Mouse (Mus musculus): ENCODE data around the gene Kdm1b. TPM values are rescaled to one million over a fixed set of nuclear protein-coding genes. Genes with fewer than 3 reads are reported as not detected.

Gene Kdm1b
- total RNA-seq, 2 experiments from 2014 or later, result 7.5 to 9.8 TPM

GRCm38 (mm10) chr13:47040061-47040460 is 3.2 kb upstream of the Kdm1b start:
- no peak for TF ChIP-seq CTCF (conservative IDR thresholded peaks at IDR 0.05)

GRCm38 (mm10) chr13:47042024-47042633 is 1.2 kb upstream of the Kdm1b start:
- DNase-seq (ENCODE audit: low spot score in 2 of 2), result no peak
- peak; percentile 38 for TF ChIP-seq CTCF (conservative IDR thresholded peaks at IDR 0.05)
- Histone ChIP-seq H3K4me3 (peak overlapping the region; percentile 86; the same call in 1 of the 2 replicates), H3K27ac (no peak overlapping the region)

More at GRCm38 (mm10) chr13:47040061-47040460, 3.2 kb upstream of the Kdm1b start:
- no peak for DNase-seq (ENCODE audit: low spot score in 2 of 2)
- Histone ChIP-seq H3K4me3 (no peak overlapping the region), H3K27ac (no peak overlapping the region)

DNA sequence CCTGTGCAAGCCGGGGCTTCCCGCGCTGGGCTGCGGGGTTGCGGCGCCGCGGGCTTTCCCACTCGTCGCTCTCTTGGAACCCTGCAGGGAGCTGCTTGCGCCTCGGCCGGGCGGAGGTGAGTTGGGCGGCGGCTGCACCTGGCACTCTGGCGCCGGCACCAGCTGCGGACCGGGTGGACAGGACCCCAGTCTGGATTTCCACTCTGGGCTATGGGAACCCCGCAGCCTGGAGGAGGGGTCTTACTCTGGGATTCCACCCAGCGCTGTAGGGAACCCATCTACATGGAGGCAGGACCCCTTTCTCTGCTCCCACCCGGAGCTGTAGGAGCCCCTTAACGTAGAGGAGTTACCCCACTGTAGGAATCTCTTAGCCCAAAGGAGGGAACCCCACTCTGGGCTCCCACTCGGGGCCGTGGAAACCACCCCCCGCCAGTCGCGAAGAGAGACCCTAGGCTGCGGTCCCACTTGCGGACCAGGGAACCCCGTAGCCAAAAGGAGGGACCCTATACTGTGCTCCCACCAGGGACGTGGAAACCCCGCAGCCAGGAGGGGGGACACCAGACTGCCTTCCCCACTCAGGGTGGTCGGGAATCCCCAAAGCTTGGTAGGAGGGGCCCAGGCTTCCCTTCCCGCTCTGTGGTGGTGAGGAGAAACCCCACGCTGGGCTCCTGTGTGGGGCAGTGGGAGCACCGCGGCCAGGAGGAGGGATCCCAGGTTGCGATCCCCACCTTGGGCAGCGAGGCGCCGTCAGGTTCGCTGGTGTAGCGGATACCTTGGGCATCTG is 726 bp downstream of the Kdm1b start:
- no peak for TF ChIP-seq CTCF (conservative IDR thresholded peaks at IDR 0.05)
- H3K4me3 ChIP-seq, result peak overlapping the region; percentile 86
- peak overlapping the region; percentile 73 for H3K27ac ChIP-seq
- peak in 1 of 2 experiments; percentile 11 for DNase-seq (ENCODE audit: low spot score in 2 of 2)

GRCm38 (mm10) chr13:47044617-47044947 is 1.3 kb downstream of the Kdm1b start, which contains the start of gene Tpmt:
Tpmt (minus strand) TSS chr13:47044737.
- peak within 1 kb of the TSS; percentile 73 for H3K27ac ChIP-seq
- DNase-seq (ENCODE audit: low spot score in 2 of 2), result no peak
- peak within 1 kb of the TSS; percentile 86 for H3K4me3 ChIP-seq
- no peak for TF ChIP-seq CTCF (conservative IDR thresholded peaks at IDR 0.05)

- DNase-seq (ENCODE audit: low spot score in 2 of 2), result no peak
- H3K27ac ChIP-seq, result no peak overlapping the region
- no peak for TF ChIP-seq CTCF (conservative IDR thresholded peaks at IDR 0.05)
- no peak overlapping the region for H3K4me3 ChIP-seq
These were observed 4.7 kb downstream of the Kdm1b start for GRCm38 (mm10) chr13:47047996-47048395.

DNA sequence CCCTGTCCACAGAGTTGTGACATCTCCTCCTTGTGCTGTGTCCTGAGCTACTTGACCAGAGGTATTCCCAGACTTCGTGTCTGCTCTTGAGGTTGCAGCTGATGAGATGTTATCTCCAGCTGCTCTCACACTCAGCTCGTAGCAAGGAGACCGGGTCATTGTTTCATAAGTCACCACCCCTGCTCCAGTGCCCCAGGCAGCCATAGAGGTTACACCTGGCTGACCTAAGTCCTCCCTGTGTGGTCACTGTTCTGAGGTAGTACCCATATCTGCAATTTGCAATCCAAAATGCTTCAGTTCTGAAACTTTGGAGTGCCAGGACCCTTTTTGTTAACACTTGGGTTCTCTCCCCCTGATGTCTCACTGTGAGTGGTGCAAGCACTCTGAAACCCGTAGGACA is 6.7 kb downstream of the Kdm1b start:
- DNase-seq (ENCODE audit: low spot score in 2 of 2), result no peak
- TF ChIP-seq CTCF (conservative IDR thresholded peaks at IDR 0.05), result no peak
- Histone ChIP-seq H3K4me3 (no peak overlapping the region), H3K27ac (no peak overlapping the region)

GRCm38 (mm10) chr13:47053971-47054370 is 10.7 kb downstream of the Kdm1b start:
- no peak overlapping the region for H3K4me3 ChIP-seq
- no peak for TF ChIP-seq CTCF (conservative IDR thresholded peaks at IDR 0.05)
- no peak overlapping the region for H3K27ac ChIP-seq
- DNase-seq (ENCODE audit: low spot score in 2 of 2), result no peak

DNA sequence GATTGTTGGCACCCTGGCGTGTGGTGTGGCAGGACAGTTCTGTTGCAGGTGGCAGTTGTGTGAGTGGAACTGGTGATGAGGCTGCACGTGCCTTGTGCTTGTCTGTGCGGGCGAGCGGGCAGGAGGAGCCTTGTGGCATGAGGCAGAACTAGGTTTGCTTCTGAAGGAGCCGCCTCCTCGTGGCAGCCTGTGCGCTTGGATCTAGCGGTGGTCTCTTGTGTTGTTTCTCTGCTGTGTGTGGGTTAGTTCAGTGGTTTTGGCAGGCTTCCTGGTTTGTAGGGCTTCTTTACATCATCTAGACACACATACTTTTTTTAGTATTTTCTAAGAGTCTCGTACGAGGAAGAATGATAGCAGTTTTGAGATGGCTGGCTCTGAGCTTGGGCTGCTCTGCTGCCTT is 12.8 kb downstream of the Kdm1b start:
- no peak overlapping the region for H3K4me3 ChIP-seq
- no peak for TF ChIP-seq CTCF (conservative IDR thresholded peaks at IDR 0.05)
- DNase-seq (ENCODE audit: low spot score in 2 of 2), result peak in 1 of 2 experiments; percentile 32
- no peak overlapping the region for H3K27ac ChIP-seq

DNA sequence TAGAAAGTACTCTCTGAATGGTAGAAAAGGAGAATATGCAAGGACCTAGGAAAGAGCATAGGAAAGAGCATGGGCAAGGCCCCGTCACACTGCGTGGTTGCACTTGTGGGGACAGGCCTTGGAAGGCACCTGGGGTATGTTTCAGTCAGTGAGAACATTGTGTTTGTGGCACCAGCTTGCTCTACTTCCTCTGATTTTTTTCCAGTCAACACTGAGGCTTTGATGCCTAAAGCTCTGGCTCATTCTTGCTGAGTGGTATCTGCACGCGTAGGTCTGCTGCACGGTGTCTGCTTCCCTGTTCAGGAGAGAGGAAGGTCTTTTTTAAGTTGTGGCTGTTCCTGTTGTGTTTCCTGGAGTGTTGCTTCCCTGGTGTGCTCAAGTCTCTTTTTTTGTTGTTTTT is 13.5 kb downstream of the Kdm1b start:
- no peak overlapping the region for H3K4me3 ChIP-seq
- no peak for TF ChIP-seq CTCF (conservative IDR thresholded peaks at IDR 0.05)
- no peak for DNase-seq (ENCODE audit: low spot score in 2 of 2)
- H3K27ac ChIP-seq, result no peak overlapping the region

DNA sequence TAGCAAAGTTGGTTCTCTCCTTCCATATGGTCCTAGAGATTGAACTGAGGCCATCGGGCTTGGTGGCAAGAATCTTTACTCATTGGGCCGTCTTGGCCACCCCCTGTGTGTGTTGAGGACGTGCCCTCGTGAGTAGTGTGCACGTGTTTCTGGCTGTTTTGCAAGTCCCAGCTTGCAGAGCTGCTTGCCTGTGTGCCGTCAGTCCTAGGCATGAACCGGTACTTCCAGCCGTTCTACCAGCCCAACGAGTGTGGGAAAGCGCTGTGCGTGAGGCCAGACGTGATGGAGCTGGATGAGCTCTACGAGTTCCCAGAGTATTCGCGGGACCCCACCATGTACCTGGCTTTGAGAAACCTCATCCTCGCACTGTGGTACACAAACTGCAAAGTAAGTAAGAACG is 19.5 kb downstream of the Kdm1b start:
- Histone ChIP-seq H3K27ac (no peak overlapping the region), H3K4me3 (no peak overlapping the region)
- no peak for DNase-seq (ENCODE audit: low spot score in 2 of 2)
- no peak for TF ChIP-seq CTCF (conservative IDR thresholded peaks at IDR 0.05)

- no peak for TF ChIP-seq CTCF (conservative IDR thresholded peaks at IDR 0.05)
- no peak overlapping the region for H3K4me3 ChIP-seq
- DNase-seq (ENCODE audit: low spot score in 2 of 2), result no peak
- H3K27ac ChIP-seq, result no peak overlapping the region
These were observed 20.9 kb downstream of the Kdm1b start for GRCm38 (mm10) chr13:47063985-47064760.

DNA sequence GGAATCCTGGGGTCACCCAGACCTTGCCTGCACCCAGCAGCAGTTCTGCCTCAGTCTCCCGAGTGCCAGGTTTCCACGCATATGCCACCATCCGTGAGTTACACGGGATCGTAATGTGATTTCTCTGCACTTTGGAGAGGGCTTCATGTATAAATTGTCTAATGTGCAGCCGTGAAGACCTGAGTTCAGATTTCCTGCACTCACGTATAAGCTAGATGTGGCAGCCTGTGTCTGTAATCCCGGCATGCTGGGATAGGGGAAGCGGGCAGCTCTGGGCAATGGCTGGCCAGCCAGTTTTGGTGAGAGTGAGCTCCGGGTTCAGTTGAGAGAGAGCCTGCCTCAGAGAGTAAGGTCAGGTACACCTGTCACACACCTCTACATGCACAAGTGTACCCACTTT is 23.2 kb downstream of the Kdm1b start:
- Histone ChIP-seq H3K27ac (no peak overlapping the region), H3K4me3 (no peak overlapping the region)
- DNase-seq (ENCODE audit: low spot score in 2 of 2), result no peak
- TF ChIP-seq CTCF (conservative IDR thresholded peaks at IDR 0.05), result no peak

GRCm38 (mm10) chr13:47067001-47067400 is 23.7 kb downstream of the Kdm1b start:
- no peak for TF ChIP-seq CTCF (conservative IDR thresholded peaks at IDR 0.05)
- no peak for DNase-seq (ENCODE audit: low spot score in 2 of 2)
- H3K4me3 ChIP-seq, result no peak overlapping the region
- no peak overlapping the region for H3K27ac ChIP-seq
